Mouse (Mus musculus) heart, postnatal 0 days (tissue): Measurements from ENCODE around the gene Tdrd1. TPM values are rescaled to one million over a fixed set of nuclear protein-coding genes. Genes with fewer than 3 reads are reported as not detected.

Experiments used
- ATAC-seq: fragments of 200-750 bp; cut with Nextera tagmentation; 2 replicates; pipeline ENCODE4 v1.8.0; 2017; ENCODE audit warnings: low read depth, moderate number of reproducible peaks, moderate library complexity; ENCODE audit not compliant: insufficient read depth
- DNase-seq: peaks from one replicate; pipeline ENCODE4 v3.0.0-alpha.2; 2016; ENCODE audit warnings: low spot score
- H3K27ac ChIP-seq: fragments of 300-500 bp; sonication (generic); 2 replicates; pipeline ENCODE4 v1.5.1; 2014; ENCODE audit warnings: low read depth, mild to moderate bottlenecking
- H3K27me3 ChIP-seq: fragments of 300-500 bp; sonication (generic); 2 replicates; pipeline ENCODE4 v1.6.1; 2014; ENCODE audit warnings: low read length, mixed read lengths; ENCODE audit not compliant: control insufficient read depth, insufficient read depth
- H3K36me3 ChIP-seq: fragments of 300-500 bp; sonication (generic); replicated peaks from 2 replicates; pipeline ENCODE4 v1.6.1; 2014; ENCODE audit warnings: low read length, mixed read lengths; ENCODE audit not compliant: control insufficient read depth, insufficient read depth
- H3K4me1 ChIP-seq: fragments of 300-500 bp; sonication (generic); 2 replicates; pipeline ENCODE4 v1.6.1; 2014; ENCODE audit warnings: antibody characterized with exemption; ENCODE audit not compliant: control insufficient read depth, insufficient read depth
- H3K4me2 ChIP-seq: fragments of 300-500 bp; sonication (generic); 2 replicates; pipeline ENCODE4 v1.6.1; 2014; ENCODE audit warnings: low read depth, mild to moderate bottlenecking, low read length, moderate library complexity
- H3K4me3 ChIP-seq: fragments of 300-500 bp; sonication (generic); 2 replicates; pipeline ENCODE4 v1.5.1; 2014; ENCODE audit warnings: low read depth, low read length
- H3K9ac ChIP-seq: fragments of 300-500 bp; sonication (generic); replicated peaks from 2 replicates; pipeline ENCODE4 v1.6.1; 2014; ENCODE audit warnings: low read depth, low read length, mixed read lengths
- H3K9me3 ChIP-seq: fragments of 300-500 bp; sonication (generic); replicated peaks from 2 replicates; pipeline ENCODE4 v1.6.1; 2016; ENCODE audit warnings: low read length; ENCODE audit not compliant: control insufficient read depth
- CTCF ChIP-seq: IDR thresholded peaks from 2 replicates; pipeline ENCODE4 v1.5.1; 2016; ENCODE audit warnings: antibody characterized with exemption, control low read depth, low read depth
- EP300 ChIP-seq: IDR thresholded peaks from 2 replicates; pipeline ENCODE4 v1.6.1; 2016; ENCODE audit warnings: antibody characterized with exemption, low read depth
- WGBS: fragments of 180-500 bp; shearing (Covaris S2); extraction: QIAGEN DNeasy Blood & Tissue Kit; methylation state at CpG from one replicate; pipeline ENCODE4 v1.1.7; 2014; 5-methylcytosine and 5-hydroxymethylcytosine counted together
- polyA plus RNA-seq: library from polyadenylated mRNA; unstranded; fragments of >200 nt; fragmentation: Nextera tagmentation; extraction: Ambion mirVana; gene quantifications from 2 replicates; pipeline ENCODE4 v1.2.1, GENCODE M21; 2015
- total RNA-seq: library from RNA; depleted of rRNA; stranded (reverse); fragments of >200 nt; gene quantifications from 2 replicates; pipeline ENCODE4 v1.2.3, GENCODE M21; 2014; ENCODE audit warnings: low replicate concordance

The Tdrd1 gene
- total and polyA plus RNA-seq, 2 experiments from 2014 or later: 0.10 TPM; not detected in 1

DNA sequence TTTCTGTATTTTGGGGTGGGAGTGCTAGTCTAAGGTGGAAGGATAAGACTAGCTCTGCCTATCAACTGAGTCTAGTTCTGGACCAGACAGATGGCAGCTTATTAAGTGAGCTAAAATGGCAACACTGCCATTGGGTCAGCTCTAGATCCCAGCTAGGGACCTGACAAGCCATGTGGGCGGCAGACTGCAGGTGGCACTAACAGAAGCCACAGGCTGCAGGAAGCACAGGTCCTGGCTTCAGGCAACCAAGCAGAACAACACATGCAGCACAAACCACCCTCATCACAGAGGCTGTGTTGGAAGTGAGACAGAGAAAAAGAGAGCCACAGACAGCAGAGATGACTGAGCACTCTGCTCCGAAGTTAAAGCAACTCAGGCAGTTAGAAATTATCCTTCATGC lies 20.6 kb upstream of the Tdrd1 start:
- Histone ChIP-seq H3K27ac (no peak overlapping the region), H3K4me1 (peaks cover 14% of the 10 kb centered on the region; the same call in 1 of the 2 replicates), H3K9ac (no peak overlapping the region), H3K9me3 (no peaks in the 10 kb centered on the region), H3K36me3 (peaks cover 87% of the 10 kb centered on the region), H3K27me3 (no peaks in the 10 kb centered on the region), H3K4me3 (no peak overlapping the region), H3K4me2 (no peak overlapping the region)
- DNase-seq (no peak), ATAC-seq (no peak)
- 79% methylated on average over 2 of the region's 2 CpGs for WGBS
- TF ChIP-seq EP300 (no peak), CTCF (no peak)

DNA sequence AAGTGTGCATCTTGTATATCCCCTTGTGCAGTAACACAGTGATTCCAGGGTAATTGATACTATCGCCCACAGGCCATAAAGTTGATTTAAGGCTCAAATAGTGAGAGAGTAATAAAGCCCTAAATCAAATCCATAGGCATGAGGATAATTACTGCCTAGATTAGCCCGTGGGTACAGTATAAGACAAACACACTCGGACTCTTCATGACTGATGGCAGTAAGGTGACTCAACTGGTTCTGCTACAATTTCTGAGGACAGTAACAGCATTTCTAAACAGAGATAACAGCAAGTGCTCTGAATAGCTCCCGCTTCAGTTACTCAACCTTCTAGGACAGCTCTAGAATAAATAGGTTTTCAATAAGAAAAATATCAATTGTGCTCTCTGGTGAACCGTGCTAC lies 18.9 kb upstream of the Tdrd1 start:
- Histone ChIP-seq H3K4me2 (no peak overlapping the region), H3K27ac (no peak overlapping the region), H3K4me1 (0 out of 2 replicates have a peak, but pooled peaks cover 4% of the 10 kb centered on the region), H3K27me3 (no peaks in the 10 kb centered on the region), H3K4me3 (no peak overlapping the region), H3K36me3 (peaks cover 75% of the 10 kb centered on the region), H3K9me3 (no peaks in the 10 kb centered on the region), H3K9ac (no peak overlapping the region)
- no peak for TF ChIP-seq EP300
- no peak for TF ChIP-seq CTCF
- DNase-seq (no peak), ATAC-seq (no peak)
- WGBS: 90% methylated on average over 5 of the region's 5 CpGs

DNA sequence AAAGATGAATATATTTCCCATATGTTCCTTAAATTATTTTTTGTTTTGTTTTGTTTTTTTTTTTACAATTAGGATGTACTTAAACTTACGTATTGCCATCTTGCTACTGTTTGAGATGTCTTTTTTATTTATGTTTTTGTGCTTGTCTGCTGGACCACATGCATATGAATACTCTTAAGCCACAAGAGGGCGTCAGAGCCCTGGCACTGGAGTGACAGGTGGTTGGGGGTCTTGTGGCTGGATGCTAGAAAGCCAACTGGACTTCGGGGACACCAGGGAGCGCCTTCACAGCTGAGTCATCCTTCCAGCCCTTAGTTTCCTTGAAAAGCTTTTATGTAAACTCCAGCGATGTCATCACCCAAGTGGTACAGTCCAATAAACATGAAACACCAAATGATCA lies 17.2 kb upstream of the Tdrd1 start:
- peaks cover 71% of the 10 kb centered on the region for H3K36me3 ChIP-seq
- H3K4me3 ChIP-seq: no peak overlapping the region
- TF ChIP-seq CTCF (peak; percentile 50), EP300 (no peak)
- no peak overlapping the region for H3K9ac ChIP-seq
- no peak for DNase-seq
- 0 out of 2 replicates have a peak, but pooled peaks cover 4% of the 10 kb centered on the region for H3K4me1 ChIP-seq
- no peak for ATAC-seq
- no peak overlapping the region for H3K4me2 ChIP-seq
- H3K27ac ChIP-seq: no peak overlapping the region
- 57% methylated on average over 5 of the region's 5 CpGs for WGBS
- no peaks in the 10 kb centered on the region for H3K27me3 ChIP-seq
- H3K9me3 ChIP-seq: no peaks in the 10 kb centered on the region

DNA sequence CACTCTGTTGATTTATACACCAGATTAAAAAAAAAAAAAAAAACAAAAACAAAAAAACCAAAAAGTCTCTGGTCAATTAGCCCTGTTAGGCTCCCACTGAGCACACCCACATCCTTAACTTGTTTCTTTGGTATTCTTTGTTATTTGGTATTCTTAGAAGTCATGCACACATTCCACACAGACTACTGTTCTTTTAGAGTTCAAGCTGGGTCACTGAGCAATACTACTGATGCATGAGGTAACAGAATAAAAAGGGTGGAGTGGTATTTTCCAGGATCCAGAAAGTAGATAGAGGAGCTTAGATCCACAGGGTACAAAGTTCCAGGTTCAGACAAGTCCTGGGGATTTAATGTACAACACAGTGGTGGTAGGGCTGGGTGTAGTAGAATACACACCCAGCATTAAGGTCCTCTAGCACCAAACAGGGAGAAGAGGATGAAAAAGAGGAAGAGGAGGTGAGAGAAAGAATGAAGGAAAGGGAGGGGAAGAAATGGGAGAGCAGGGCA lies 15.3 kb upstream of the Tdrd1 start:
- no peak for DNase-seq
- TF ChIP-seq CTCF (no peak), EP300 (no peak)
- Histone ChIP-seq H3K27ac (no peak overlapping the region), H3K27me3 (no peaks in the 10 kb centered on the region), H3K9ac (no peak overlapping the region), H3K36me3 (peaks cover 59% of the 10 kb centered on the region), H3K9me3 (no peaks in the 10 kb centered on the region), H3K4me1 (peaks cover 4% of the 10 kb centered on the region; the same call in 1 of the 2 replicates), H3K4me3 (no peak overlapping the region), H3K4me2 (no peak overlapping the region)
- no peak for ATAC-seq

DNA sequence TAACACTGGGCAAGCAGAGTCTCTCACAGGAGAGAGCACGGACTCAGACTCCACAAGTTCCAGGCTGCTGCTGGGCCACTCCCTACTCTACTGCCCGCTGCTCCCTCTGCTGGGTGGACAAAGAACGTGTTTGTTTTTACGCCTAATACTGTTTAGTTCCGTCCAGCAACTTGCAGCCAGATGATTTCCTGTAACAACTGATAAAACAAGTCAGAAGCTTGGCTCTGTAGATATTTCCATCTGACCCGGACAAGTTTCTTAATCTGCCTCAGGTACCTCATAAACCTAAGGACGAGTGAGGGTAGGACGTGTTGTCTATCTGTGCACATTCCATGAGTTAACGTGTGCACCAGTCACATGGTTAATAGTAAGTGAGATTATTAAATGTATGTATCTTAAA lies 14.4 kb upstream of the Tdrd1 start:
- TF ChIP-seq CTCF (peak; percentile 73), EP300 (no peak)
- 22% methylated on average over 9 of the region's 9 CpGs for WGBS
- Histone ChIP-seq H3K4me2 (no peak overlapping the region), H3K27ac (no peak overlapping the region), H3K36me3 (peaks cover 52% of the 10 kb centered on the region), H3K9ac (no peak overlapping the region), H3K4me3 (no peak overlapping the region), H3K27me3 (no peaks in the 10 kb centered on the region), H3K4me1 (peaks cover 13% of the 10 kb centered on the region), H3K9me3 (no peaks in the 10 kb centered on the region)
- peak; percentile 79 for ATAC-seq
- peak; percentile 59 for DNase-seq

DNA sequence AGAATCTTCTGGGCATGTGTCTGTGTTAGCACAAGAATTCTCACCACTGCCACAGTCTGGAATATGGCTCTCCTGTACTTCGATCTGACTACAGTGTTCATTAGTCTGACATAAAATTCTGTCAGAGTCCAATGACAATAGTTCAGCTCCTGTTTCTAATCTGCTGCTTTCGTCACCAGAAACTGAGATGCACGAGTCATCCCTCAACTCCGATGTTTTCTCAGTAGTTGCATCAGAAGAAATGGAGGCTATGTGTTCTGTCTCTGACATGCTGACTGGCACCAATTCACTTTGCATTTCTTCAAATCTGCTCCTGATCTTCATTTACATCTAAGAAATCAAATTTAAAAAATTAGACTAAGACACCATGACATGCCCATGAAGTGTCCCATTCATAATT lies 12.6 kb upstream of the Tdrd1 start:
- no peak for DNase-seq
- Histone ChIP-seq H3K4me2 (no peak overlapping the region), H3K4me1 (peaks cover 28% of the 10 kb centered on the region), H3K36me3 (peaks cover 34% of the 10 kb centered on the region), H3K9ac (0 out of 2 replicates have a peak overlapping the region, but pooled peaks have one; percentile 5), H3K9me3 (no peaks in the 10 kb centered on the region), H3K27me3 (no peaks in the 10 kb centered on the region), H3K27ac (no peak overlapping the region), H3K4me3 (no peak overlapping the region)
- TF ChIP-seq CTCF (no peak), EP300 (no peak)
- ATAC-seq: no peak
- WGBS: 62% methylated on average over 4 of the region's 4 CpGs
